Mouse (Mus musculus) naive thymus-derived CD4-positive, alpha-beta T cell, adult 2 months (primary cell): ENCODE results near the gene Abcb8.

Source experiments
- DNase-seq: peaks from one replicate; pipeline ENCODE4 v3.0.0-alpha.2; 2011; ENCODE audit warnings: low read depth

Gene Abcb8

DNA sequence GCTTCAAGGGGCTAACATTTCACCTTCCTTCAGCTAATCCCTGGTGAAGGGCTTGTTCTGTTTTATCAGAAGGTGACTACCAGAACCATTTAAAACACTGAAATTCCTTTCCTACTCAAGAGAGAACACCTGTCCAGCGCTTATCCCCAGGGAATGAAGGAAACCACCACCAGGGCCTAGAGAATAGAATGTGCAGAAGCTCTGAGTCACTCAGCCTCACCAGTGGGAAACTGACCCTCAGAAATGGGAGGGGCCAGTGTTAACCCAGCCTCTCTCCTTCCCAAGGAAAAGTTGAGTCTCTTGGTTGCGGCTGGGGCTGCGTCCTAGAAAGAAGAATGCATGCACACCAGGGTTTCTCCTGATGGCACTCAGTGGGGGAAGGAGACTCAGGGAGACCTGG is 61.6 kb downstream of the Abcb8 start:
- no peak for DNase-seq

DNA sequence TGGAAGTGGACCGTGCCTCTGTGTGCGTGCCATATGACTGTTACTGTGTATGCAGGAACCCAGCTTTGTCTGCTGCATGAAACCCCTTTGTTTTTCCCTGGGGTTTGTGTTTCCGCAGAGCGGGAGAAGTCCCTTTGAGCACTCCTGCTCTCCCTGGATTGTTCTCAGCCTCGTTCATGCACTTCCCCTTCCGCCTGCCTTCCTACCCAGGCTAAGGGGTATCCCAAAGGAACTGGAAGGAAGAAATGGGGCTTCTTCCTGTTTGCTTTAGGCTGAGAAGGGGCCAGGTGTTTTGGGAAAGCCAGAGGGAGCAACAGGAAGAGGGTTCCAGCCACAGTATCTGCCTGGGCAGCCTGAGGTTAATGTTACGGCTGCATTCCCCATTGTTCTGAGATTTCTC is 62.1 kb downstream of the Abcb8 start:
- DNase-seq, result no peak
